Mouse (Mus musculus) forebrain, embryonic 12.5 days (tissue): ENCODE data around the gene Hdac4. TPM values are rescaled to one million over a fixed set of nuclear protein-coding genes. Genes with fewer than 3 reads are reported as not detected.

Experiments used
- ATAC-seq: fragments of 200-750 bp; cut with Nextera tagmentation; 2 replicates; pipeline ENCODE4 v1.8.0; 2017; ENCODE audit warnings: moderate TSS enrichment; ENCODE audit not compliant: low FRiP score
- H3K27ac ChIP-seq: fragments of 300-500 bp; sonication (generic); 2 replicates; pipeline ENCODE4 v1.5.1; 2016; ENCODE audit warnings: mild to moderate bottlenecking
- H3K27me3 ChIP-seq: fragments of 300-500 bp; sonication (generic); 2 replicates; pipeline ENCODE4 v1.6.1; 2016; ENCODE audit warnings: mild to moderate bottlenecking
- H3K36me3 ChIP-seq: fragments of 300-500 bp; sonication (generic); replicated peaks from 2 replicates; pipeline ENCODE4 v1.6.1; 2016; ENCODE audit warnings: mild to moderate bottlenecking
- H3K4me1 ChIP-seq: fragments of 300-500 bp; sonication (generic); 2 replicates; pipeline ENCODE4 v1.6.1; 2016
- H3K4me2 ChIP-seq: fragments of 300-500 bp; sonication (generic); 2 replicates; pipeline ENCODE4 v1.6.1; 2016; ENCODE audit warnings: mild to moderate bottlenecking, moderate library complexity
- H3K4me3 ChIP-seq: fragments of 300-500 bp; sonication (generic); replicated peaks from 2 replicates; pipeline ENCODE4 v1.5.1; 2016; ENCODE audit warnings: mild to moderate bottlenecking
- H3K9ac ChIP-seq: fragments of 300-500 bp; sonication (generic); 2 replicates; pipeline ENCODE4 v1.6.1; 2016; ENCODE audit warnings: mild to moderate bottlenecking
- H3K9me3 ChIP-seq: fragments of 300-500 bp; sonication (generic); 2 replicates; pipeline ENCODE4 v1.6.1; 2016
- WGBS: fragments of 180-500 bp; shearing (Covaris S2); methylation state at CpG from one replicate; pipeline ENCODE4 v1.1.7; 2016; 5-methylcytosine and 5-hydroxymethylcytosine counted together
- polyA plus RNA-seq: library from polyadenylated mRNA; unstranded; fragments of >200 nt; fragmentation: Nextera tagmentation; extraction: Ambion mirVana; gene quantifications from 2 replicates; pipeline ENCODE4 v1.2.1, GENCODE M21; 2016

Hdac4 gene
- polyA plus RNA-seq, 1 experiment from 2014 or later, result 24.8 TPM

- Histone ChIP-seq H3K4me3 (no peak overlapping the region), H3K9me3 (no peaks in the 10 kb centered on the region), H3K9ac (no peak overlapping the region), H3K27me3 (no peaks in the 10 kb centered on the region), H3K4me2 (no peak overlapping the region), H3K4me1 (peaks cover 14% of the 10 kb centered on the region), H3K27ac (no peak overlapping the region), H3K36me3 (no peaks in the 10 kb centered on the region)
- 100% methylated on average over 1 of the region's 1 CpGs for WGBS
- ATAC-seq, result no peak
These were observed 149.8 kb downstream of the Hdac4 start for GRCm38 (mm10) chr1:92045671-92046070.

- no peak overlapping the region for H3K27ac ChIP-seq
- no peaks in the 10 kb centered on the region for H3K9me3 ChIP-seq
- H3K36me3 ChIP-seq, result no peaks in the 10 kb centered on the region
- H3K4me2 ChIP-seq, result no peak overlapping the region
- no peaks in the 10 kb centered on the region for H3K27me3 ChIP-seq
- no peak for ATAC-seq
- peaks cover 11% of the 10 kb centered on the region for H3K4me1 ChIP-seq
- H3K4me3 ChIP-seq, result no peak overlapping the region
- 77% methylated on average over 3 of the region's 3 CpGs for WGBS
- no peak overlapping the region for H3K9ac ChIP-seq
These were observed 150.6 kb downstream of the Hdac4 start for GRCm38 (mm10) chr1:92044868-92045267.

GRCm38 (mm10) chr1:92043989-92044388 lies 151.5 kb downstream of the Hdac4 start:
- H3K4me1 ChIP-seq, result peaks cover 11% of the 10 kb centered on the region
- ATAC-seq, result no peak
- no peak overlapping the region; the same call in 1 of the 2 replicates for H3K27ac ChIP-seq
- no peak overlapping the region for H3K4me2 ChIP-seq
- no peak overlapping the region for H3K4me3 ChIP-seq
- H3K9me3 ChIP-seq, result no peaks in the 10 kb centered on the region
- no peaks in the 10 kb centered on the region for H3K36me3 ChIP-seq
- no peaks in the 10 kb centered on the region for H3K27me3 ChIP-seq
- H3K9ac ChIP-seq, result no peak overlapping the region

- Histone ChIP-seq H3K9ac (no peak overlapping the region), H3K27me3 (no peaks in the 10 kb centered on the region), H3K4me2 (no peak overlapping the region), H3K27ac (no peak overlapping the region), H3K4me1 (peaks cover 14% of the 10 kb centered on the region), H3K9me3 (no peaks in the 10 kb centered on the region), H3K36me3 (no peaks in the 10 kb centered on the region), H3K4me3 (no peak overlapping the region)
- no peak for ATAC-seq
- 51% methylated on average over 3 of the region's 3 CpGs for WGBS
These were observed 153.4 kb downstream of the Hdac4 start for GRCm38 (mm10) chr1:92042126-92042525.

- 75% methylated on average over 3 of the region's 3 CpGs for WGBS
- Histone ChIP-seq H3K27me3 (no peaks in the 10 kb centered on the region), H3K4me1 (peaks cover 18% of the 10 kb centered on the region), H3K4me2 (no peak overlapping the region), H3K9me3 (no peaks in the 10 kb centered on the region), H3K9ac (no peak overlapping the region), H3K27ac (no peak overlapping the region), H3K4me3 (no peak overlapping the region), H3K36me3 (no peaks in the 10 kb centered on the region)
- ATAC-seq, result no peak
These were observed 154.2 kb downstream of the Hdac4 start for GRCm38 (mm10) chr1:92041290-92041689.

GRCm38 (mm10) chr1:92038714-92039113 lies 156.8 kb downstream of the Hdac4 start:
- no peak overlapping the region for H3K4me3 ChIP-seq
- ATAC-seq, result no peak
- peaks cover 25% of the 10 kb centered on the region for H3K4me1 ChIP-seq
- no peaks in the 10 kb centered on the region for H3K9me3 ChIP-seq
- no peak overlapping the region for H3K4me2 ChIP-seq
- 62% methylated on average over 1 of the region's 1 CpGs for WGBS
- no peaks in the 10 kb centered on the region for H3K27me3 ChIP-seq
- no peaks in the 10 kb centered on the region for H3K36me3 ChIP-seq
- no peak overlapping the region for H3K27ac ChIP-seq
- no peak overlapping the region for H3K9ac ChIP-seq

GRCm38 (mm10) chr1:92037039-92037438 lies 158.5 kb downstream of the Hdac4 start:
- Histone ChIP-seq H3K4me1 (peaks cover 22% of the 10 kb centered on the region), H3K27me3 (no peaks in the 10 kb centered on the region), H3K9ac (no peak overlapping the region), H3K27ac (no peak overlapping the region), H3K36me3 (no peaks in the 10 kb centered on the region), H3K4me2 (no peak overlapping the region), H3K9me3 (no peaks in the 10 kb centered on the region), H3K4me3 (no peak overlapping the region)
- ATAC-seq, result no peak
- WGBS, result 95% methylated on average over 7 of the region's 7 CpGs

- Histone ChIP-seq H3K27ac (no peak overlapping the region; the same call in 1 of the 2 replicates), H3K9ac (no peak overlapping the region), H3K36me3 (no peaks in the 10 kb centered on the region), H3K27me3 (no peaks in the 10 kb centered on the region), H3K4me3 (no peak overlapping the region), H3K4me1 (peaks cover 18% of the 10 kb centered on the region), H3K4me2 (no peak overlapping the region), H3K9me3 (no peaks in the 10 kb centered on the region)
- 15% methylated on average over 6 of the region's 6 CpGs for WGBS
- ATAC-seq, result no peak
These were observed 159.7 kb downstream of the Hdac4 start for GRCm38 (mm10) chr1:92035770-92036169.

- Histone ChIP-seq H3K27ac (no peak overlapping the region), H3K27me3 (no peaks in the 10 kb centered on the region), H3K4me2 (no peak overlapping the region), H3K4me1 (peaks cover 18% of the 10 kb centered on the region), H3K4me3 (no peak overlapping the region), H3K36me3 (peaks cover 9% of the 10 kb centered on the region), H3K9ac (no peak overlapping the region), H3K9me3 (no peaks in the 10 kb centered on the region)
- ATAC-seq, result no peak
- WGBS, result 81% methylated on average over 3 of the region's 3 CpGs
These were observed 161.3 kb downstream of the Hdac4 start for GRCm38 (mm10) chr1:92034247-92034646.

- Histone ChIP-seq H3K27ac (no peak overlapping the region), H3K9me3 (no peaks in the 10 kb centered on the region), H3K9ac (no peak overlapping the region), H3K4me2 (no peak overlapping the region), H3K4me3 (no peak overlapping the region), H3K4me1 (peaks cover 14% of the 10 kb centered on the region), H3K36me3 (peaks cover 14% of the 10 kb centered on the region), H3K27me3 (no peaks in the 10 kb centered on the region)
- WGBS, result 89% methylated on average over 7 of the region's 7 CpGs
- no peak for ATAC-seq
These were observed 162.0 kb downstream of the Hdac4 start for GRCm38 (mm10) chr1:92033463-92033862.

GRCm38 (mm10) chr1:92030541-92030940 lies 165.0 kb downstream of the Hdac4 start:
- no peaks in the 10 kb centered on the region for H3K9me3 ChIP-seq

GRCm38 (mm10) chr1:92028158-92028557 lies 167.3 kb downstream of the Hdac4 start:
- H3K4me1 ChIP-seq, result no peaks in the 10 kb centered on the region

More at GRCm38 (mm10) chr1:92030541-92030940, 165.0 kb downstream of the Hdac4 start:
- WGBS, result 82% methylated on average over 6 of the region's 6 CpGs
- Histone ChIP-seq H3K36me3 (peaks cover 22% of the 10 kb centered on the region), H3K27ac (no peak overlapping the region), H3K27me3 (no peaks in the 10 kb centered on the region), H3K4me1 (peaks cover 3% of the 10 kb centered on the region), H3K9ac (no peak overlapping the region), H3K4me3 (no peak overlapping the region), H3K4me2 (no peak overlapping the region)
- no peak for ATAC-seq

GRCm38 (mm10) chr1:92026351-92026750 lies 169.1 kb downstream of the Hdac4 start:
- 0 out of 2 replicates have a peak, but pooled peaks cover 3% of the 10 kb centered on the region for H3K4me1 ChIP-seq
- 90% methylated on average over 3 of the region's 3 CpGs for WGBS

More at GRCm38 (mm10) chr1:92028158-92028557, 167.3 kb downstream of the Hdac4 start:
- H3K27ac ChIP-seq, result no peak overlapping the region
- no peaks in the 10 kb centered on the region for H3K27me3 ChIP-seq
- WGBS, result 88% methylated on average over 2 of the region's 2 CpGs
- H3K9ac ChIP-seq, result no peak overlapping the region
- peaks cover 22% of the 10 kb centered on the region for H3K36me3 ChIP-seq
- H3K4me3 ChIP-seq, result no peak overlapping the region
- no peak overlapping the region for H3K4me2 ChIP-seq
- H3K9me3 ChIP-seq, result no peaks in the 10 kb centered on the region
- no peak for ATAC-seq

More at GRCm38 (mm10) chr1:92026351-92026750, 169.1 kb downstream of the Hdac4 start:
- no peak overlapping the region for H3K4me3 ChIP-seq
- H3K27me3 ChIP-seq, result no peaks in the 10 kb centered on the region
- no peak overlapping the region for H3K4me2 ChIP-seq
- peaks cover 22% of the 10 kb centered on the region for H3K36me3 ChIP-seq
- H3K27ac ChIP-seq, result no peak overlapping the region
- no peaks in the 10 kb centered on the region for H3K9me3 ChIP-seq
- ATAC-seq, result no peak
- no peak overlapping the region for H3K9ac ChIP-seq
